Mouse (Mus musculus) olfactory bulb, adult 2 months (tissue): Measurements from ENCODE around the gene BC035947.

Source experiments
- CTCF ChIP-seq: fragments of 200-500 bp; IDR thresholded peaks from 2 replicates; pipeline ENCODE4 v1.5.1; 2012; ENCODE audit warnings: low read depth, mild to moderate bottlenecking, low read length, moderate library complexity; ENCODE audit not compliant: insufficient read depth
- POLR2A ChIP-seq: fragments of 200-500 bp; IDR thresholded peaks from 2 replicates; pipeline ENCODE4 v1.6.1; 2012; ENCODE audit warnings: mild to moderate bottlenecking, low read depth, low read length, moderate library complexity; ENCODE audit not compliant: insufficient read depth

GRCm38 (mm10) chr1:78484361-78484760 lies 27.6 kb downstream of the BC035947 start:
- no peak for TF ChIP-seq CTCF
- no peak for TF ChIP-seq POLR2A
